Mouse (Mus musculus): Measurements from ENCODE around the gene Gpr156. TPM values are rescaled to one million over a fixed set of nuclear protein-coding genes. Genes with fewer than 3 reads are reported as not detected.

Gene Gpr156
- polyA plus RNA-seq, 1 experiment from 2014 or later: not detected

GRCm38 (mm10) chr16:37878951-37879505 lies 37.3 kb upstream of the Gpr156 start:
- Histone ChIP-seq H3K4me1 (replicated peaks; ENCODE audit: control insufficient read depth, insufficient read depth, low read length) (peaks cover 5% of the 10 kb centered on the region; the same call in 1 of the 2 replicates), H3K4me3 (ENCODE audit: low read depth, low read length) (no peak overlapping the region), H3K9me3 (ENCODE audit: control insufficient read depth, low read length) (no peaks in the 10 kb centered on the region), H3K27ac (ENCODE audit: low read depth, low read length) (no peak overlapping the region), H3K36me3 (ENCODE audit: control insufficient read depth, insufficient read depth, low read length) (peaks cover 33% of the 10 kb centered on the region), H3K9ac (ENCODE audit: low read depth, low read length) (no peak overlapping the region), H3K27me3 (replicated peaks; ENCODE audit: control insufficient read depth, insufficient read depth, low read length) (no peaks in the 10 kb centered on the region), H3K4me2 (no peak overlapping the region)
- 89% methylated on average over 7 of the region's 7 CpGs for WGBS
- no peak for ATAC-seq (replicated peaks; ENCODE audit: low FRiP score)
- DNase-seq (ENCODE audit: low spot score): no peak

GRCm38 (mm10) chr16:37879750-37880419 lies 36.4 kb upstream of the Gpr156 start:
- Histone ChIP-seq H3K27me3 (replicated peaks; ENCODE audit: control insufficient read depth, insufficient read depth, low read length) (no peaks in the 10 kb centered on the region), H3K9me3 (ENCODE audit: control insufficient read depth, low read length) (no peaks in the 10 kb centered on the region), H3K27ac (ENCODE audit: low read depth, low read length) (no peak overlapping the region), H3K36me3 (ENCODE audit: control insufficient read depth, insufficient read depth, low read length) (peaks cover 35% of the 10 kb centered on the region), H3K4me3 (ENCODE audit: low read depth, low read length) (no peak overlapping the region), H3K9ac (ENCODE audit: low read depth, low read length) (no peak overlapping the region), H3K4me1 (replicated peaks; ENCODE audit: control insufficient read depth, insufficient read depth, low read length) (peaks cover 5% of the 10 kb centered on the region; the same call in 1 of the 2 replicates), H3K4me2 (no peak overlapping the region)
- ATAC-seq (replicated peaks; ENCODE audit: low FRiP score): no peak
- WGBS: 91% methylated on average over 4 of the region's 4 CpGs
- DNase-seq (ENCODE audit: low spot score): no peak

GRCm38 (mm10) chr16:37881168-37881567 lies 35.1 kb upstream of the Gpr156 start:
- Histone ChIP-seq H3K9ac (ENCODE audit: low read depth, low read length) (no peak overlapping the region), H3K27me3 (replicated peaks; ENCODE audit: control insufficient read depth, insufficient read depth, low read length) (no peaks in the 10 kb centered on the region), H3K9me3 (ENCODE audit: control insufficient read depth, low read length) (no peaks in the 10 kb centered on the region), H3K36me3 (ENCODE audit: control insufficient read depth, insufficient read depth, low read length) (peaks cover 35% of the 10 kb centered on the region), H3K4me2 (no peak overlapping the region), H3K4me1 (replicated peaks; ENCODE audit: control insufficient read depth, insufficient read depth, low read length) (peaks cover 5% of the 10 kb centered on the region; the same call in 1 of the 2 replicates), H3K27ac (ENCODE audit: low read depth, low read length) (no peak overlapping the region), H3K4me3 (ENCODE audit: low read depth, low read length) (no peak overlapping the region)
- 67% methylated on average over 2 of the region's 2 CpGs for WGBS
- DNase-seq (ENCODE audit: low spot score) (no peak), ATAC-seq (replicated peaks; ENCODE audit: low FRiP score) (no peak)

GRCm38 (mm10) chr16:37888986-37889385 lies 27.3 kb upstream of the Gpr156 start:
- Histone ChIP-seq H3K9me3 (ENCODE audit: control insufficient read depth, low read length) (no peaks in the 10 kb centered on the region), H3K4me1 (replicated peaks; ENCODE audit: control insufficient read depth, insufficient read depth, low read length) (peaks cover 1% of the 10 kb centered on the region), H3K4me2 (no peak overlapping the region), H3K9ac (ENCODE audit: low read depth, low read length) (no peak overlapping the region), H3K27ac (ENCODE audit: low read depth, low read length) (no peak overlapping the region), H3K4me3 (ENCODE audit: low read depth, low read length) (no peak overlapping the region), H3K36me3 (ENCODE audit: control insufficient read depth, insufficient read depth, low read length) (peaks cover 3% of the 10 kb centered on the region; the same call in 1 of the 2 replicates), H3K27me3 (replicated peaks; ENCODE audit: control insufficient read depth, insufficient read depth, low read length) (no peaks in the 10 kb centered on the region)
- ATAC-seq (replicated peaks; ENCODE audit: low FRiP score): no peak
- WGBS: 86% methylated on average over 3 of the region's 3 CpGs
- DNase-seq (ENCODE audit: low spot score): no peak

- peaks cover 9% of the 10 kb centered on the region for H3K4me1 ChIP-seq (replicated peaks; ENCODE audit: control insufficient read depth, insufficient read depth, low read length)
- WGBS: 82% methylated on average over 2 of the region's 2 CpGs
- no peak for ATAC-seq (replicated peaks; ENCODE audit: low FRiP score)
Observed at GRCm38 (mm10) chr16:37892667-37893066, 23.6 kb upstream of the Gpr156 start.

GRCm38 (mm10) chr16:37893381-37893780 lies 22.9 kb upstream of the Gpr156 start:
- Histone ChIP-seq H3K9me3 (ENCODE audit: control insufficient read depth, low read length) (no peaks in the 10 kb centered on the region), H3K4me2 (no peak overlapping the region), H3K27me3 (replicated peaks; ENCODE audit: control insufficient read depth, insufficient read depth, low read length) (no peaks in the 10 kb centered on the region), H3K4me1 (replicated peaks; ENCODE audit: control insufficient read depth, insufficient read depth, low read length) (peaks cover 9% of the 10 kb centered on the region), H3K36me3 (ENCODE audit: control insufficient read depth, insufficient read depth, low read length) (no peaks in the 10 kb centered on the region), H3K9ac (ENCODE audit: low read depth, low read length) (no peak overlapping the region), H3K4me3 (ENCODE audit: low read depth, low read length) (no peak overlapping the region), H3K27ac (ENCODE audit: low read depth, low read length) (no peak overlapping the region)
- no peak for DNase-seq (ENCODE audit: low spot score)
- ATAC-seq (replicated peaks; ENCODE audit: low FRiP score): no peak
- 63% methylated on average over 6 of the region's 6 CpGs for WGBS

More at GRCm38 (mm10) chr16:37892667-37893066, 23.6 kb upstream of the Gpr156 start:
- no peak overlapping the region for H3K9ac ChIP-seq (ENCODE audit: low read depth, low read length)
- H3K4me3 ChIP-seq (ENCODE audit: low read depth, low read length): no peak overlapping the region
- H3K36me3 ChIP-seq (ENCODE audit: control insufficient read depth, insufficient read depth, low read length): no peaks in the 10 kb centered on the region
- no peaks in the 10 kb centered on the region for H3K9me3 ChIP-seq (ENCODE audit: control insufficient read depth, low read length)
- no peaks in the 10 kb centered on the region for H3K27me3 ChIP-seq (replicated peaks; ENCODE audit: control insufficient read depth, insufficient read depth, low read length)
- DNase-seq (ENCODE audit: low spot score): no peak
- H3K27ac ChIP-seq (ENCODE audit: low read depth, low read length): no peak overlapping the region
- H3K4me2 ChIP-seq: no peak overlapping the region

GRCm38 (mm10) chr16:37893942-37894341 lies 22.4 kb upstream of the Gpr156 start:
- Histone ChIP-seq H3K4me2 (no peak overlapping the region), H3K27ac (ENCODE audit: low read depth, low read length) (no peak overlapping the region), H3K9me3 (ENCODE audit: control insufficient read depth, low read length) (no peaks in the 10 kb centered on the region), H3K36me3 (ENCODE audit: control insufficient read depth, insufficient read depth, low read length) (no peaks in the 10 kb centered on the region), H3K4me1 (replicated peaks; ENCODE audit: control insufficient read depth, insufficient read depth, low read length) (peaks cover 9% of the 10 kb centered on the region), H3K4me3 (ENCODE audit: low read depth, low read length) (no peak overlapping the region), H3K9ac (ENCODE audit: low read depth, low read length) (no peak overlapping the region), H3K27me3 (replicated peaks; ENCODE audit: control insufficient read depth, insufficient read depth, low read length) (no peaks in the 10 kb centered on the region)
- DNase-seq (ENCODE audit: low spot score) (no peak), ATAC-seq (replicated peaks; ENCODE audit: low FRiP score) (peak; percentile 47)
- WGBS: 54% methylated on average over 2 of the region's 2 CpGs

GRCm38 (mm10) chr16:37898790-37899189 lies 17.5 kb upstream of the Gpr156 start:
- Histone ChIP-seq H3K4me3 (ENCODE audit: low read depth, low read length) (no peak overlapping the region), H3K36me3 (ENCODE audit: control insufficient read depth, insufficient read depth, low read length) (no peaks in the 10 kb centered on the region), H3K9ac (ENCODE audit: low read depth, low read length) (no peak overlapping the region), H3K27me3 (replicated peaks; ENCODE audit: control insufficient read depth, insufficient read depth, low read length) (no peaks in the 10 kb centered on the region), H3K4me2 (no peak overlapping the region), H3K27ac (ENCODE audit: low read depth, low read length) (no peak overlapping the region), H3K9me3 (ENCODE audit: control insufficient read depth, low read length) (no peaks in the 10 kb centered on the region), H3K4me1 (replicated peaks; ENCODE audit: control insufficient read depth, insufficient read depth, low read length) (peaks cover 9% of the 10 kb centered on the region)
- no peak for DNase-seq (ENCODE audit: low spot score)
- WGBS: 88% methylated on average over 5 of the region's 5 CpGs
- no peak for ATAC-seq (replicated peaks; ENCODE audit: low FRiP score)

- H3K4me1 ChIP-seq (replicated peaks; ENCODE audit: control insufficient read depth, insufficient read depth, low read length): peaks cover 5% of the 10 kb centered on the region; the same call in 1 of the 2 replicates
- H3K36me3 ChIP-seq (ENCODE audit: control insufficient read depth, insufficient read depth, low read length): no peaks in the 10 kb centered on the region
- ATAC-seq (replicated peaks; ENCODE audit: low FRiP score) (no peak), DNase-seq (ENCODE audit: low spot score) (no peak)
- no peaks in the 10 kb centered on the region for H3K9me3 ChIP-seq (ENCODE audit: control insufficient read depth, low read length)
- no peak overlapping the region for H3K9ac ChIP-seq (ENCODE audit: low read depth, low read length)
- no peak overlapping the region for H3K4me3 ChIP-seq (ENCODE audit: low read depth, low read length)
- H3K27me3 ChIP-seq (replicated peaks; ENCODE audit: control insufficient read depth, insufficient read depth, low read length): no peaks in the 10 kb centered on the region
- no peak overlapping the region for H3K27ac ChIP-seq (ENCODE audit: low read depth, low read length)
- H3K4me2 ChIP-seq: no peak overlapping the region
- WGBS: 47% methylated on average over 2 of the region's 2 CpGs
Observed at GRCm38 (mm10) chr16:37899357-37899756, 16.9 kb upstream of the Gpr156 start.
